Mouse (Mus musculus) stomach, embryonic 16.5 days (tissue): ENCODE results near the gene Grap. TPM values are rescaled to one million over a fixed set of nuclear protein-coding genes. Genes with fewer than 3 reads are reported as not detected.

ENCODE experiments used
- ATAC-seq: fragments of 200-750 bp; cut with Nextera tagmentation; 2 replicates; pipeline ENCODE4 v1.8.0; 2017; ENCODE audit warnings: moderate number of reproducible peaks, moderate TSS enrichment; ENCODE audit not compliant: insufficient read depth, low FRiP score
- H3K27ac ChIP-seq: fragments of 300-500 bp; sonication (generic); 2 replicates; pipeline ENCODE4 v1.5.1; 2014; ENCODE audit warnings: low read length
- H3K27me3 ChIP-seq: fragments of 300-500 bp; sonication (generic); 2 replicates; pipeline ENCODE4 v1.6.1; 2014; ENCODE audit warnings: low read length, control low read depth, mixed read lengths; ENCODE audit not compliant: control insufficient read depth, insufficient read depth
- H3K36me3 ChIP-seq: fragments of 300-500 bp; sonication (generic); 2 replicates; pipeline ENCODE4 v1.6.1; 2014; ENCODE audit warnings: low read length; ENCODE audit not compliant: control insufficient read depth, insufficient read depth
- H3K4me1 ChIP-seq: fragments of 300-500 bp; sonication (generic); 2 replicates; pipeline ENCODE4 v1.6.1; 2014; ENCODE audit warnings: low read length, control low read depth, mixed read lengths; ENCODE audit not compliant: control insufficient read depth, insufficient read depth
- H3K4me2 ChIP-seq: fragments of 300-500 bp; sonication (generic); 2 replicates; pipeline ENCODE4 v1.6.1; 2014; ENCODE audit warnings: low read depth, low read length, mixed read lengths
- H3K4me3 ChIP-seq: fragments of 300-500 bp; sonication (generic); replicated peaks from 2 replicates; pipeline ENCODE4 v1.5.1; 2014; ENCODE audit warnings: mild to moderate bottlenecking, low read length
- H3K9ac ChIP-seq: fragments of 300-500 bp; sonication (generic); 2 replicates; pipeline ENCODE4 v1.6.1; 2014; ENCODE audit warnings: low read length
- H3K9me3 ChIP-seq: fragments of 300-500 bp; sonication (generic); replicated peaks from 2 replicates; pipeline ENCODE4 v1.6.1; 2016; ENCODE audit warnings: low read length, control low read depth; ENCODE audit not compliant: control insufficient read depth
- WGBS: fragments of 180-500 bp; shearing (Covaris S2); extraction: QIAGEN DNeasy Blood & Tissue Kit; methylation state at CpG from one replicate; pipeline ENCODE4 v1.1.7; 2014; 5-methylcytosine and 5-hydroxymethylcytosine counted together
- polyA plus RNA-seq: library from polyadenylated mRNA; unstranded; fragments of >200 nt; fragmentation: Nextera tagmentation; extraction: Ambion mirVana; gene quantifications from 2 replicates; pipeline ENCODE4 v1.2.1, GENCODE M21; 2015

Grap gene
- polyA plus RNA-seq, 1 experiment from 2014 or later: 9.2 TPM

DNA sequence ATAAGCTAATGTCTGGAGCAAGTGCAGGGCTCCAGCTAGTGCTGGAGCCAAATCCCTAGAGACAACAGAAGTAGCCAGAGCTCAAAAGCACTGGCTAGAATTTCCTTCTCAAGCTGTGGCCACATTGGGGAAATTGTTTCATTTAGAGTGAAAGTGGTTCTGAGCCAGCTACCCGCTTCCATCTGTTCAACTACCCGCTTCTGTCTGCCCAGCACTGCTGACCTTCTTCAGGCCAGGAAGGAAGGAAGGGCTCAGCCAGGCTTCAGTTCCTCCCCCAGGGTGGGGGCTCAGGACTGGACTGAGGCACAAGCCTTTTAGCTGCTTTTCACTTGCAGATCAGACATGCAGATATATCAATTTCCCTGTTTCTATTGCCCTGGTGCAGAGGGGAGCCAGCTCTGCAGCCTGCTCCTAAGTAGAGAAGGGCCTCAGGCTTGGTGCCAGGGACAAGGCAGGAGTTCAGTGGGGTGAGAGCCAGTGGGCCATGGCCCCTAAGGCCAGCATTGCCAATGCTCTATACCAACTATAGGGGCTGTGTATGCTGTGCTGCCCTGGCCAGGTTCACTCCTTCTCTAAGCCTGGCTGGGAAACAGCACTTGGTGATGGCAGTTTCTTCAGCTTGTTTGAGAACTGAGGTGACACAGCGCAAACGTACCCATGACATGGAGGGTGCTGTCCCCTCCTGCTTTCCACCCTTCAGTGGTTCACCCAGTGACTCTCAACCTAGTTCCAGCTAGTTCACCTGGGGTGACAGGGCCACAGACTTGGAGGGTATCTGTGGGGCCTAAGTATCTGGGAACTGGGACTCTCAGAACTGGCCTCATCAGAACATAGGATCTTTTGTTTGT lies 6.2 kb downstream of the Grap start:
- H3K27ac ChIP-seq: no peak overlapping the region
- no peak for ATAC-seq

GRCm38 (mm10) chr11:61660001-61660400 lies 6.9 kb downstream of the Grap start:
- WGBS: 87% methylated on average over 8 of the region's 8 CpGs
- no peaks in the 10 kb centered on the region for H3K36me3 ChIP-seq
- no peaks in the 10 kb centered on the region for H3K4me1 ChIP-seq
- H3K4me3 ChIP-seq: no peak overlapping the region
- no peak for ATAC-seq
- H3K4me2 ChIP-seq: no peak overlapping the region
- H3K9ac ChIP-seq: no peak overlapping the region
- H3K27ac ChIP-seq: no peak overlapping the region
- no peaks in the 10 kb centered on the region for H3K27me3 ChIP-seq
- H3K9me3 ChIP-seq: no peaks in the 10 kb centered on the region

More for the DNA sequence above, 6.2 kb downstream of the Grap start:
- Histone ChIP-seq H3K36me3 (no peaks in the 10 kb centered on the region), H3K9ac (no peak overlapping the region), H3K9me3 (no peaks in the 10 kb centered on the region), H3K4me3 (no peak overlapping the region), H3K4me1 (no peaks in the 10 kb centered on the region), H3K27me3 (no peaks in the 10 kb centered on the region), H3K4me2 (no peak overlapping the region)
- WGBS: 71% methylated on average over 4 of the region's 4 CpGs

DNA sequence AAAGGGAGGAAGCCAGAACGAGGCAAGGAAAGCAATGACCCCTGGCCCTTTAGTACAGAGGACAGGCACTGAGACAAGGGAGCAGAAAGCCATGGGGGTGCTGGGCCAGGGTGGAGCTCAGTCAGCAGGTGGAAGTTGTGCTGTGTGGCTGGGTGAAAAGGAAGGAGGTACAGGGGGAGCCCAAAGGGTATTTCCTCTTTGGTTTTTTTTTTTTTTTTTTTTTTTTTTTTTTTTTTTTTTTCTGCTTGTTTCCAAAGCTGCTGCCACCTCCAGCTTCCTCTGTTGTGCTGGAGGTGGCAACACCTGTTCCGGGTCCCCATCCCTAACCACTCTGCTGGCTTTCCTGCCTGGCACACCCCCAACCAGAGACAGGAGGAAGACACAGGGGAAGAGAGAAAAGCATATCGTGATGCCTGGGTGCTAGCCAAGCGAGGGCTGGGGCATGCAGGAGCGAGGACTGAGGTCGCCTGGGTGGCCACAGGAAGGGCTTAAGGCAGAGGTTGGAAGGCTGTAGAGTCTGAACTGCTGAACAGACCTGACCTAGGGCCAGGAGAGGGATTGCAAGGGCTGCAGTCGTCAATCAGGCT lies 7.8 kb downstream of the Grap start:
- H3K4me3 ChIP-seq: no peak overlapping the region
- no peak for ATAC-seq
- H3K4me2 ChIP-seq: no peak overlapping the region
- H3K9ac ChIP-seq: no peak overlapping the region
- H3K9me3 ChIP-seq: no peaks in the 10 kb centered on the region
- no peaks in the 10 kb centered on the region for H3K27me3 ChIP-seq
- no peaks in the 10 kb centered on the region for H3K4me1 ChIP-seq
- no peaks in the 10 kb centered on the region for H3K36me3 ChIP-seq
- no peak overlapping the region for H3K27ac ChIP-seq
- 65% methylated on average over 7 of the region's 7 CpGs for WGBS

DNA sequence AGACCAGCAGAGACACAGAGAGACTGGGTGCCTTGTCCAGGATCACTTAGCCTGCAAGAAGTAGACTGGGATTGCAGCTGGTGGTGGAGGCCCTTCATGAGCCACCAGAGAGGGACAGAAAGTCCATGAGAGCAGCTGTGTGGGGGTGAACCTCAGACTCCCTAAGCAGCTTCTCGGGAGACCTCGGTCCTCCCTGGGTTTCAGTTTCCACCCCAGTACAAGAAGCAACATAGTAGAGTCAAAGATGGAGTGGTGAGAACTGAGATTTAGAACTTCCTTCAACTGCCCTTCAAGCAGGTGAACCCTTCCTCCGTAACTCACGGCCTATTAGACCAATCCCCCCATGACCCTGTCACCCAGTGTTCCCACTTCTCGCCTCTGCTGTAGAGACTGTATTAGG lies 9.1 kb downstream of the Grap start:
- Histone ChIP-seq H3K4me2 (no peak overlapping the region), H3K9ac (no peak overlapping the region), H3K36me3 (no peaks in the 10 kb centered on the region), H3K4me3 (no peak overlapping the region), H3K27ac (no peak overlapping the region), H3K4me1 (no peaks in the 10 kb centered on the region), H3K27me3 (no peaks in the 10 kb centered on the region), H3K9me3 (no peaks in the 10 kb centered on the region)
- 85% methylated on average over 5 of the region's 5 CpGs for WGBS
- ATAC-seq: no peak

- Histone ChIP-seq H3K27ac (no peak overlapping the region), H3K4me3 (no peak overlapping the region), H3K9me3 (no peaks in the 10 kb centered on the region), H3K4me1 (0 out of 2 replicates have a peak, but pooled peaks cover 7% of the 10 kb centered on the region), H3K36me3 (no peaks in the 10 kb centered on the region), H3K4me2 (no peak overlapping the region), H3K9ac (no peak overlapping the region), H3K27me3 (no peaks in the 10 kb centered on the region)
- no peak for ATAC-seq
- 77% methylated on average over 4 of the region's 4 CpGs for WGBS
Observed at GRCm38 (mm10) chr11:61665401-61665800, 12.3 kb downstream of the Grap start.

DNA sequence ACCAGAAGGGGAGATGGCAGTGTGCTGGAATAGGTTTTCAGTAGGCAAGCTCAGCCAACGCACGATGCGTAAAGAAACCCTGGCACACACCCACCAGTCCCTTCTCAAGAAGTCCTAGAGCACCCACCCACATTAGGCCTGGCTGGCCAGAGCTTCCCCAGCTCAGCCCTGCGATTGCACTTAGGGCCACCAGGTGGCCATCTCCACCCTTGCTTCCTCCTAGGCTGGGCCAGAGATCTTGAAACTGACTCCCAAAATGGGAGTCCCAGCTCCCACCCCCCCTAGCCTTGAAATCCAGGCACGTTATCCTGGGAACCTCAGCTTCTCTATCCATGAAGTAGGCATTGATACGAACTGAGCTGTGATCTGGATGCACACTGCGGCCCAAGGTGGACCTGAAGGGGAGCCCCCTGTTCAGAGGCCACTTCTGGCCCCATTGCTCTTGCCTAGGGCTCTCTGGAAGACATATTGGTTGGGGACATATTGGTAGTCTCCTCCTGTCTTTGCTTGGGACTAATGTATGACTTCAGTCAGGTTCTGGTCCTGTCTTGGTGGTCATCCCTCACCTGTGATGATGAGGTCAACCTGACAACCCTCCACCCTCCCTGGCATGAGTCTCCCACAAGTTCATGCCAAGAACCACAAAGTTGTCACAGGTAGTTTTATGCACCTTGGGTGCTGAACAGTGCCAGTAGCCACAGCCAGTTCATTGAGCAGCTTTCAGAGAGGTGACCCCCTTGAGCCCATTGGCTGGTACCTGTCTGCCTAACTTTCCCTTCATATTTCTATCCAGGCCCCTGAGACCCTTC lies 13.1 kb downstream of the Grap start:
- WGBS: 47% methylated on average over 7 of the region's 7 CpGs
- no peak overlapping the region for H3K4me3 ChIP-seq
- H3K27ac ChIP-seq: no peak overlapping the region
- H3K9ac ChIP-seq: no peak overlapping the region
- H3K4me1 ChIP-seq: 0 out of 2 replicates have a peak, but pooled peaks cover 7% of the 10 kb centered on the region
- H3K9me3 ChIP-seq: no peaks in the 10 kb centered on the region
- no peak overlapping the region for H3K4me2 ChIP-seq
- no peaks in the 10 kb centered on the region for H3K36me3 ChIP-seq
- peak; percentile 52; the same call in 1 of the 2 replicates for ATAC-seq
- no peaks in the 10 kb centered on the region for H3K27me3 ChIP-seq

DNA sequence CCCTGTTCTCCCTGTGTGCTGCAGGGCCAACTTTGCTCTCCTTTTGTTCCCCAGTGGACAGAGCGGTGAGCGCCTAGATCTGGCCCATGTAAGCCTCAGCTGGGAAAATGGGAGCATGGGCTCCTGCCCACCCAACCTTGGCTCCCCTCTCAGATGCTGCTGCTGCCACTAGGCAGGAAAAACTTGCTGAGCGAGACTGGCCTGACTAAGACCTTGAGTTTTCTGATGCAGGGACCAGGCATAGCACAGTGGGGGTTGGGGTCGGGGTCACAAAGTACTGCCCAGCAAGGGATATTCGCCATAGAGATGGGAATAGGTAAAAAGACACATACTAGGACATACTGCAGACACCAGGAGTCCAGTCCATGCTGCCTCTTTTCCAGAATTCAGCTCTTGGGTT lies 14.2 kb downstream of the Grap start:
- 78% methylated on average over 5 of the region's 5 CpGs for WGBS
- ATAC-seq: no peak

DNA sequence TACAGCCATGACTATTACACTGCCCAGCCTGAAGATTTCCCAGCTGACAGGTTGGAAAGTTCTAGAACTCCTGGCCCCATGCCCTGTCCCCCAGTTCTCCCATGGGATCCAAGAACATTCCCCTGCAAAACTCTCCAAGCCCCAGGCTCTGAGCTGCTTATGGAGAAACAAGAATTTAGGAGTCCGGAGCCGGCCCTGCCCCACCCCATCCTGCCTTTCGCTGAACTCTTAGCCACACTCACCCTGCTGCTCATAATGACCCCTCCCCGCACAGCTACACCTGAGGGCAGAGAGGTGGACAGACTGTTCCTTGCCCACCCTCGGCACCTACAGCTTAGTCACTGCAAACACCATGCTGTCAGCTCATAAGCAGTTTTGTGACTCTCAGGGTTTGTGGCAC lies 14.7 kb downstream of the Grap start:
- Histone ChIP-seq H3K9ac (no peak overlapping the region), H3K4me3 (no peak overlapping the region), H3K9me3 (no peaks in the 10 kb centered on the region), H3K27me3 (no peaks in the 10 kb centered on the region), H3K36me3 (no peaks in the 10 kb centered on the region), H3K4me1 (0 out of 2 replicates have a peak, but pooled peaks cover 7% of the 10 kb centered on the region), H3K4me2 (no peak overlapping the region), H3K27ac (no peak overlapping the region)
- 60% methylated on average over 5 of the region's 5 CpGs for WGBS
- ATAC-seq: no peak

More for the DNA sequence above, 14.2 kb downstream of the Grap start:
- Histone ChIP-seq H3K9ac (no peak overlapping the region), H3K4me2 (no peak overlapping the region), H3K9me3 (no peaks in the 10 kb centered on the region), H3K27me3 (no peaks in the 10 kb centered on the region), H3K4me1 (0 out of 2 replicates have a peak, but pooled peaks cover 7% of the 10 kb centered on the region), H3K4me3 (no peak overlapping the region), H3K36me3 (no peaks in the 10 kb centered on the region), H3K27ac (no peak overlapping the region)
